Mouse (Mus musculus): ENCODE measurements around the gene Mcm2. TPM values are rescaled to one million over a fixed set of nuclear protein-coding genes. Genes with fewer than 3 reads are reported as not detected.

The Mcm2 gene
- polyA plus RNA-seq, 1 experiment, result 126 TPM

GRCm38 (mm10) chr6:88844901-88845565, 53.5 kb downstream of the Mcm2 start:
- Histone ChIP-seq H3K79me2 (ENCODE audit: control insufficient read depth, insufficient read depth) (no peaks in the 10 kb centered on the region), H3K27me3 (ENCODE audit: control insufficient read depth, insufficient read depth, insufficient read length) (no peaks in the 10 kb centered on the region), H3K79me3 (ENCODE audit: low read depth) (no peaks in the 10 kb centered on the region), H3ac (ENCODE audit: control insufficient read depth, insufficient read length, low read depth) (no peak overlapping the region), H3K4me3 (ENCODE audit: insufficient read depth, poor library complexity, severe bottlenecking) (no peak overlapping the region), H3K36me3 (ENCODE audit: control insufficient read depth, insufficient read depth) (no peaks in the 10 kb centered on the region)
- no peak for TF ChIP-seq MAX (IDR thresholded peaks at IDR 0.05)
- no peak for TF ChIP-seq CTCF (IDR thresholded peaks at IDR 0.05; ENCODE audit: control insufficient read depth, insufficient read depth, insufficient read length)
- TF ChIP-seq FOSL1 (IDR thresholded peaks at IDR 0.05; ENCODE audit: insufficient read depth, low read length, poor library complexity, severe bottlenecking), result no peak
- TF ChIP-seq MYOG (IDR thresholded peaks at IDR 0.05; ENCODE audit: control insufficient read depth, extremely low read depth, insufficient read length), result no peak
- TF ChIP-seq USF1 (IDR thresholded peaks at IDR 0.05; ENCODE audit: low read depth), result no peak
- TF ChIP-seq MYOD1 (IDR thresholded peaks at IDR 0.05; ENCODE audit: control insufficient read depth, insufficient read length, low read depth), result no peak
- TF ChIP-seq CEBPB (IDR thresholded peaks at IDR 0.05; ENCODE audit: low read depth), result no peak

GRCm38 (mm10) chr6:88843781-88844725, 54.5 kb downstream of the Mcm2 start:
- Histone ChIP-seq H3ac (ENCODE audit: control insufficient read depth, insufficient read length, low read depth) (no peak overlapping the region), H3K79me3 (ENCODE audit: low read depth) (no peaks in the 10 kb centered on the region), H3K79me2 (ENCODE audit: control insufficient read depth, insufficient read depth) (no peaks in the 10 kb centered on the region), H3K27me3 (ENCODE audit: control insufficient read depth, insufficient read depth, insufficient read length) (no peaks in the 10 kb centered on the region), H3K36me3 (ENCODE audit: control insufficient read depth, insufficient read depth) (no peaks in the 10 kb centered on the region), H3K4me3 (ENCODE audit: insufficient read depth, poor library complexity, severe bottlenecking) (no peak overlapping the region)
- TF ChIP-seq CTCF (IDR thresholded peaks at IDR 0.05; ENCODE audit: control insufficient read depth, insufficient read depth, insufficient read length) (no peak), CEBPB (IDR thresholded peaks at IDR 0.05; ENCODE audit: low read depth) (no peak), USF1 (IDR thresholded peaks at IDR 0.05; ENCODE audit: low read depth) (no peak), MYOG (IDR thresholded peaks at IDR 0.05; ENCODE audit: control insufficient read depth, extremely low read depth, insufficient read length) (no peak), MYOD1 (IDR thresholded peaks at IDR 0.05; ENCODE audit: control insufficient read depth, insufficient read length, low read depth) (no peak), MAX (IDR thresholded peaks at IDR 0.05) (no peak), FOSL1 (IDR thresholded peaks at IDR 0.05; ENCODE audit: insufficient read depth, low read length, poor library complexity, severe bottlenecking) (no peak)

GRCm38 (mm10) chr6:88843241-88843640, 55.3 kb downstream of the Mcm2 start:
- Histone ChIP-seq H3K4me3 (ENCODE audit: insufficient read depth, poor library complexity, severe bottlenecking) (no peak overlapping the region), H3K79me3 (ENCODE audit: low read depth) (no peaks in the 10 kb centered on the region), H3K27me3 (ENCODE audit: control insufficient read depth, insufficient read depth, insufficient read length) (no peaks in the 10 kb centered on the region), H3K79me2 (ENCODE audit: control insufficient read depth, insufficient read depth) (no peaks in the 10 kb centered on the region), H3ac (ENCODE audit: control insufficient read depth, insufficient read length, low read depth) (no peak overlapping the region), H3K36me3 (ENCODE audit: control insufficient read depth, insufficient read depth) (no peaks in the 10 kb centered on the region)
- TF ChIP-seq MYOG (IDR thresholded peaks at IDR 0.05; ENCODE audit: control insufficient read depth, extremely low read depth, insufficient read length) (no peak), MAX (IDR thresholded peaks at IDR 0.05) (no peak), FOSL1 (IDR thresholded peaks at IDR 0.05; ENCODE audit: insufficient read depth, low read length, poor library complexity, severe bottlenecking) (no peak), MYOD1 (IDR thresholded peaks at IDR 0.05; ENCODE audit: control insufficient read depth, insufficient read length, low read depth) (no peak), USF1 (IDR thresholded peaks at IDR 0.05; ENCODE audit: low read depth) (no peak), CEBPB (IDR thresholded peaks at IDR 0.05; ENCODE audit: low read depth) (no peak), CTCF (IDR thresholded peaks at IDR 0.05; ENCODE audit: control insufficient read depth, insufficient read depth, insufficient read length) (no peak)

GRCm38 (mm10) chr6:88842731-88843151, 55.8 kb downstream of the Mcm2 start:
- Histone ChIP-seq H3K36me3 (ENCODE audit: control insufficient read depth, insufficient read depth) (no peaks in the 10 kb centered on the region), H3ac (ENCODE audit: control insufficient read depth, insufficient read length, low read depth) (peak overlapping the region; percentile 64), H3K79me2 (ENCODE audit: control insufficient read depth, insufficient read depth) (no peaks in the 10 kb centered on the region), H3K79me3 (ENCODE audit: low read depth) (no peaks in the 10 kb centered on the region), H3K27me3 (ENCODE audit: control insufficient read depth, insufficient read depth, insufficient read length) (no peaks in the 10 kb centered on the region), H3K4me3 (ENCODE audit: insufficient read depth, poor library complexity, severe bottlenecking) (peak overlapping the region; percentile 40)
- no peak for TF ChIP-seq MYOD1 (IDR thresholded peaks at IDR 0.05; ENCODE audit: control insufficient read depth, insufficient read length, low read depth)
- TF ChIP-seq MAX (IDR thresholded peaks at IDR 0.05), result no peak
- TF ChIP-seq MYOG (IDR thresholded peaks at IDR 0.05; ENCODE audit: control insufficient read depth, extremely low read depth, insufficient read length), result no peak
- TF ChIP-seq CTCF (IDR thresholded peaks at IDR 0.05; ENCODE audit: control insufficient read depth, insufficient read depth, insufficient read length), result no peak
- TF ChIP-seq CEBPB (IDR thresholded peaks at IDR 0.05; ENCODE audit: low read depth), result no peak
- no peak for TF ChIP-seq USF1 (IDR thresholded peaks at IDR 0.05; ENCODE audit: low read depth)
- no peak for TF ChIP-seq FOSL1 (IDR thresholded peaks at IDR 0.05; ENCODE audit: insufficient read depth, low read length, poor library complexity, severe bottlenecking)

- peak within 1 kb of the TSS; percentile 85 for H3ac ChIP-seq (ENCODE audit: control insufficient read depth, insufficient read length, low read depth)
- H3K4me3 ChIP-seq (ENCODE audit: insufficient read depth, poor library complexity, severe bottlenecking), result peak within 1 kb of the TSS; percentile 87
- no peak for TF ChIP-seq FOSL1 (IDR thresholded peaks at IDR 0.05; ENCODE audit: insufficient read depth, low read length, poor library complexity, severe bottlenecking)
- no peak for TF ChIP-seq CEBPB (IDR thresholded peaks at IDR 0.05; ENCODE audit: low read depth)
- peak; percentile 95 for TF ChIP-seq CTCF (IDR thresholded peaks at IDR 0.05; ENCODE audit: control insufficient read depth, insufficient read depth, insufficient read length)
- TF ChIP-seq MAX (IDR thresholded peaks at IDR 0.05), result peak; percentile 48
- no peak for TF ChIP-seq MYOG (IDR thresholded peaks at IDR 0.05; ENCODE audit: control insufficient read depth, extremely low read depth, insufficient read length)
- TF ChIP-seq USF1 (IDR thresholded peaks at IDR 0.05; ENCODE audit: low read depth), result no peak
- no peaks in the 10 kb centered on the region for H3K36me3 ChIP-seq (ENCODE audit: control insufficient read depth, insufficient read depth)
- H3K27me3 ChIP-seq (ENCODE audit: control insufficient read depth, insufficient read depth, insufficient read length), result no peaks in the 10 kb centered on the region
- no peaks in the 10 kb centered on the region for H3K79me2 ChIP-seq (ENCODE audit: control insufficient read depth, insufficient read depth)
- no peaks in the 10 kb centered on the region for H3K79me3 ChIP-seq (ENCODE audit: low read depth)
These were observed 56.5 kb downstream of the Mcm2 start, which contains the start of gene Abtb1 for GRCm38 (mm10) chr6:88841781-88842689. TSS of gene Abtb1 (minus strand) at chr6:88841984.

Measured in C2C12 (cell line).